Mouse (Mus musculus): ENCODE results near the gene Gm21854.
"Not testable (repeated sequence)": the region's sequence is repeated elsewhere in the genome, so short reads cannot be mapped to it uniquely, and the experiment has no call there.

Gm21854 gene

GRCm38 (mm10) chrY:5656686-5657085, at the start of gene Gm21854:
TSS of gene Gm21854 (plus strand) at chrY:5656986.
- not testable (repeated sequence) for DNase-seq (ENCODE audit: low spot score)
